Mouse (Mus musculus) CH12.LX (cell line): ENCODE results near the gene Gm10203. TPM values are rescaled to one million over a fixed set of nuclear protein-coding genes. Genes with fewer than 3 reads are reported as not detected.

Experiments used
- DNase-seq: peaks from one replicate; pipeline ENCODE4 v3.0.0-alpha.2; 2013; ENCODE audit errors: extremely low read depth
- H3K27ac ChIP-seq: 2 replicates; pipeline ENCODE4 v1.5.1; 2012; ENCODE audit warnings: low read depth, mild to moderate bottlenecking, control low read depth, moderate library complexity; ENCODE audit not compliant: insufficient read depth
- H3K27me3 ChIP-seq: replicated peaks from 2 replicates; pipeline ENCODE3; 2012; ENCODE audit warnings: inconsistent platforms
- H3K36me3 ChIP-seq, 2 experiments: replicated peaks in 1 of 2; 2 replicates each; pipeline versions ENCODE3 to v1.6.1; 2012; ENCODE audit warnings: inconsistent platforms in 1 of 2, low read length in 1 of 2, mild to moderate bottlenecking in 1 of 2, mixed read lengths in 1 of 2, moderate library complexity in 1 of 2; ENCODE audit not compliant: control insufficient read depth in 1 of 2, insufficient read depth in 1 of 2
- H3K4me1 ChIP-seq, 2 experiments: 2 replicates each; pipeline ENCODE4 v1.6.1; 2012; ENCODE audit warnings: inconsistent platforms in 1 of 2, moderate library complexity in 1 of 2; ENCODE audit not compliant: insufficient read depth in 2 of 2, control insufficient read depth in 1 of 2
- H3K4me2 ChIP-seq: 2 replicates; pipeline ENCODE4 v1.6.1; 2012; ENCODE audit warnings: low read depth, mild to moderate bottlenecking, control low read depth; ENCODE audit not compliant: poor library complexity, insufficient read depth, severe bottlenecking
- H3K4me3 ChIP-seq, 3 experiments: fragments of 150-350 bp in 1 of 3; sonication (generic) in 1 of 3; replicated peaks in 1 of 3; 2 replicates each; pipeline versions ENCODE3 to v1.5.1; 2011 to 2012; ENCODE audit warnings: low read depth in 2 of 3, low read length in 2 of 3, mild to moderate bottlenecking in 2 of 3, moderate library complexity in 2 of 3, control low read depth in 1 of 3, improper control_type of control experiment in 1 of 3, inconsistent platforms in 1 of 3, mixed read lengths in 1 of 3; ENCODE audit not compliant: poor library complexity in 1 of 3
- H3K79me2 ChIP-seq: replicated peaks from 2 replicates; pipeline ENCODE4 v1.6.1; 2012; ENCODE audit warnings: mild to moderate bottlenecking, moderate library complexity; ENCODE audit not compliant: control insufficient read depth, poor library complexity, insufficient read depth, severe bottlenecking; ENCODE audit errors: extremely low read depth
- H3K9ac ChIP-seq: 2 replicates; pipeline ENCODE4 v1.6.1; 2012; ENCODE audit warnings: low read depth, mild to moderate bottlenecking, control low read depth, moderate library complexity; ENCODE audit not compliant: insufficient read depth
- H3K9me3 ChIP-seq: replicated peaks from 2 replicates; pipeline ENCODE3; 2012; ENCODE audit warnings: low read length, inconsistent platforms, mixed read lengths
- BHLHE40 ChIP-seq: IDR thresholded peaks from 2 replicates; pipeline ENCODE4 v1.6.1; 2011; ENCODE audit warnings: mild to moderate bottlenecking, low read depth, low read length, improper control_type of control experiment
- CHD2 ChIP-seq: IDR thresholded peaks from 2 replicates; pipeline ENCODE4 v1.6.1; 2011; ENCODE audit warnings: low read length, improper control_type of control experiment
- CTCF ChIP-seq, 2 experiments: IDR thresholded peaks in 1 of 2; conservative IDR thresholded peaks in 1 of 2; 2 replicates each; pipeline ENCODE4 v1.5.1; 2011 to 2012; ENCODE audit warnings: low read depth in 2 of 2, low read length in 2 of 2, improper control_type of control experiment in 1 of 2, inconsistent platforms in 1 of 2, mild to moderate bottlenecking in 1 of 2, moderate library complexity in 1 of 2
- E2F4 ChIP-seq: IDR thresholded peaks from 2 replicates; pipeline ENCODE4 v1.6.1; 2011; ENCODE audit warnings: low read depth, low read length, improper control_type of control experiment; ENCODE audit not compliant: insufficient replicate concordance
- ELF1 ChIP-seq: IDR thresholded peaks from 2 replicates; pipeline ENCODE4 v1.6.1; 2014; ENCODE audit warnings: low read depth, mild to moderate bottlenecking, inconsistent platforms, low read length, improper control_type of control experiment
- EP300 ChIP-seq: IDR thresholded peaks from 2 replicates; pipeline ENCODE4 v1.6.1; 2011; ENCODE audit warnings: low read length, improper control_type of control experiment
- ETS1 ChIP-seq: conservative IDR thresholded peaks from 2 replicates; pipeline ENCODE4 v1.6.1; 2012; ENCODE audit warnings: low read depth, mild to moderate bottlenecking, inconsistent platforms, low read length, improper control_type of control experiment, moderate library complexity
- IRF4 ChIP-seq: IDR thresholded peaks from 2 replicates; pipeline ENCODE4 v1.6.1; 2014; ENCODE audit warnings: low read depth, mild to moderate bottlenecking, inconsistent platforms, low read length, improper control_type of control experiment
- JUN ChIP-seq: IDR thresholded peaks from 2 replicates; pipeline ENCODE4 v1.6.1; 2011; ENCODE audit warnings: low read depth, mild to moderate bottlenecking, low read length, improper control_type of control experiment, moderate library complexity; ENCODE audit not compliant: insufficient read depth
- JUND ChIP-seq: conservative IDR thresholded peaks from 2 replicates; pipeline ENCODE4 v1.6.1; 2011; ENCODE audit warnings: low read depth, low read length, improper control_type of control experiment
- KAT2A ChIP-seq: IDR thresholded peaks from 2 replicates; pipeline ENCODE4 v1.6.1; 2012; ENCODE audit warnings: low read length, improper control_type of control experiment, inconsistent platforms; ENCODE audit not compliant: insufficient replicate concordance
- MAFK ChIP-seq: IDR thresholded peaks from 2 replicates; pipeline ENCODE4 v1.6.1; 2011; ENCODE audit warnings: low read length, improper control_type of control experiment; ENCODE audit not compliant: insufficient replicate concordance
- MEF2A ChIP-seq: IDR thresholded peaks from 2 replicates; pipeline ENCODE4 v1.6.1; 2014; ENCODE audit warnings: low read depth, mild to moderate bottlenecking, inconsistent platforms, low read length, improper control_type of control experiment, borderline replicate concordance
- NELFE ChIP-seq: IDR thresholded peaks from 2 replicates; pipeline ENCODE4 v1.6.1; 2011; ENCODE audit warnings: low read depth, low read length, improper control_type of control experiment
- NRF1 ChIP-seq: IDR thresholded peaks from 2 replicates; pipeline ENCODE4 v1.6.1; 2014; ENCODE audit warnings: low read depth, mild to moderate bottlenecking, inconsistent platforms, low read length, improper control_type of control experiment, moderate library complexity
- PAX5 ChIP-seq: IDR thresholded peaks from 2 replicates; pipeline ENCODE4 v1.6.1; 2012; ENCODE audit warnings: low read length, inconsistent platforms, mixed read lengths
- POLR2A ChIP-seq: IDR thresholded peaks from 2 replicates; pipeline ENCODE4 v1.6.1; 2011; ENCODE audit warnings: low read depth, mild to moderate bottlenecking, improper control_type of control experiment, low read length
- RCOR1 ChIP-seq: conservative IDR thresholded peaks from 2 replicates; pipeline ENCODE4 v1.6.1; 2012; ENCODE audit warnings: low read depth, mild to moderate bottlenecking, inconsistent platforms, low read length, improper control_type of control experiment
- SIN3A ChIP-seq: IDR thresholded peaks from 2 replicates; pipeline ENCODE4 v1.6.1; 2012; ENCODE audit warnings: low read length, improper control_type of control experiment, inconsistent platforms
- TBP ChIP-seq: conservative IDR thresholded peaks from 2 replicates; pipeline ENCODE4 v1.6.1; 2011; ENCODE audit warnings: low read depth, low read length, improper control_type of control experiment
- UBTF ChIP-seq: IDR thresholded peaks from 2 replicates; pipeline ENCODE4 v1.6.1; 2012; ENCODE audit warnings: low read depth, mild to moderate bottlenecking, inconsistent platforms, low read length, improper control_type of control experiment, moderate library complexity
- USF1 ChIP-seq: IDR thresholded peaks from 2 replicates; pipeline ENCODE4 v1.6.1; 2014; ENCODE audit warnings: low read depth, mild to moderate bottlenecking, inconsistent platforms, low read length, improper control_type of control experiment
- USF2 ChIP-seq: conservative IDR thresholded peaks from 2 replicates; pipeline ENCODE4 v1.6.1; 2011; ENCODE audit warnings: low read depth, low read length, improper control_type of control experiment
- ZC3H11A ChIP-seq: IDR thresholded peaks from 2 replicates; pipeline ENCODE4 v1.6.1; 2012; ENCODE audit warnings: low read depth, mild to moderate bottlenecking, inconsistent platforms, low read length, improper control_type of control experiment
- ZMIZ1 ChIP-seq: IDR thresholded peaks from 2 replicates; pipeline ENCODE4 v1.6.1; 2012; ENCODE audit warnings: low read depth, mild to moderate bottlenecking, inconsistent platforms, low read length, improper control_type of control experiment
- ZNF384 ChIP-seq: IDR thresholded peaks from 2 replicates; pipeline ENCODE4 v1.6.1; 2012; ENCODE audit warnings: low read depth, low read length, improper control_type of control experiment, inconsistent platforms
- dilution Hi-C: fragments of 300-500 bp; cut with MboI; formaldehyde crosslinking; loops from 2 replicates; pipeline ENCODE4 v1.14.3; 2020; ENCODE audit warnings: low sequenced_read_pairs; ENCODE audit not compliant: extremely low pct_unique_long_range_greater_than_20kb, extremely low pct_ligation_motif_present
- in situ Hi-C: fragments of 300-500 bp; cut with MboI; formaldehyde crosslinking; loops from 3 replicates; pipeline ENCODE4 v1.14.3; 2019; ENCODE audit warnings: low sequenced_read_pairs, low pct_ligation_motif_present, low pct_unique_long_range_greater_than_20kb, mixed read lengths
- polyA plus RNA-seq: library from polyadenylated mRNA; unstranded; fragments of >175 nt; gene quantifications from 2 replicates; pipeline ENCODE4 v1.2.1, GENCODE M21; 2012; ENCODE audit warnings: low read depth; ENCODE audit not compliant: insufficient read length
- total RNA-seq, 2 experiments: library from RNA; depleted of rRNA; stranded (reverse); fragments of 300-350 nt in 1 of 2; fragments of >200 nt in 1 of 2; gene quantifications; 2 replicates each; pipeline ENCODE4 v1.2.3; 2012 to 2014

The Gm10203 gene
- total and polyA plus RNA-seq, 3 experiments: not detected

DNA sequence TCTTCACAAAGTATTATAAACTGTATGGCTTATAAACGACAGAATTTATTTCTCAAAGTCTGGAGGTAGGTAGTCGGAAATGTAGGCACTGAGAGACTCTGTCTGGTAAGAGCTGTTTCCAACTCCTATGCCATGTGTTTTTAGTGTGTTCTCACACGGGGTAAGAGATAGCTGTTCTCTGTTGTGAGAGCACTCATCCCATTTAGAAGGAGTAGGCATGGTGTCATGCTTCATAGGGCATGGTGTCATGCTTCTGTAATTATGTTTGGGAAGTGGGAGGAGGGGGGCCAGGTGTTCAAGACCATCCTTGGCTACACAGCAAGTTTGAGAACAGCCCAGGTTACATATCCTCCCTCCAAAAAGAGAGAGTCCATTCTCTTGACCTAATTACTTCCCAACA lies 22.4 kb upstream of the Gm10203 start:
- H3K4me1 ChIP-seq: no peaks in the 10 kb centered on the region
- in situ Hi-C loops: loop anchor here (25.0 kb wide), 1 partner anchor 170 kb away; the partner anchor contains the start of gene Sinhcaf
- H3K36me3 ChIP-seq: no peaks in the 10 kb centered on the region
- no peak overlapping the region for H3K27ac ChIP-seq
- no peaks in the 10 kb centered on the region for H3K79me2 ChIP-seq
- dilution Hi-C loops: no loop called here
- no peaks in the 10 kb centered on the region for H3K9me3 ChIP-seq
- no peak overlapping the region for H3K9ac ChIP-seq
- no peak for DNase-seq
- H3K4me2 ChIP-seq: no peak overlapping the region
- no peak for TF ChIP-seq JUN
- no peak for TF ChIP-seq PAX5
- no peak for TF ChIP-seq RCOR1
- no peak for TF ChIP-seq MAFK
- no peak for TF ChIP-seq CTCF (conservative IDR thresholded peaks at IDR 0.05 in 1 of 2, IDR thresholded peaks at IDR 0.05 in 1 of 2; ENCODE audit: low read depth in 2 of 2, low read length in 2 of 2)
- no peak for TF ChIP-seq UBTF
- no peak for TF ChIP-seq MEF2A
- TF ChIP-seq NELFE: no peak
- no peak for TF ChIP-seq TBP
- TF ChIP-seq EP300: no peak
- no peak for TF ChIP-seq E2F4
- TF ChIP-seq ZMIZ1: no peak
- no peak for TF ChIP-seq CHD2
- no peak for TF ChIP-seq IRF4
- TF ChIP-seq ZNF384: no peak
- no peak for TF ChIP-seq SIN3A
- TF ChIP-seq ETS1: no peak
- TF ChIP-seq ZC3H11A: no peak
- TF ChIP-seq BHLHE40: no peak
- no peak for TF ChIP-seq JUND
- no peaks in the 10 kb centered on the region for H3K27me3 ChIP-seq
- no peak overlapping the region for H3K4me3 ChIP-seq

DNA sequence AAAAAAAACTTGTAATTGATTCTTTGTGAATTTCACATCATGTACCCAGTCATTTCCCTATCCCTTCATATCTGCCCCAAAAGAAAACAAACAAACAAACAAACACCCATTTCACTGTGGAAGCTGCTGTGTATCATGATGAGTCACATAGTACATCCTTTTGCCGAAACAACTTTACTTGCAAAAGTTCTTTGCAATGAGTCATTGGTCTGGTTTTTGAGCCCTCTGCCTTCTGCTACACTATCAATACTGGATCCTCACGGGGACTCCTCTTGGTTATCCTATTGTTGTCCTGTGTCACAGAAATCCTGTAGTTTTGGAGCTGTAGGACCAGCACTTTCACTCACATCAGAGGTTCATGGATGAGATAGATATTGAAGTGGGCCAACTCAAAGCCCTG lies 21.1 kb upstream of the Gm10203 start:
- in situ Hi-C loops: loop anchor here (25.0 kb wide), 1 partner anchor 172 kb away; the partner anchor contains the start of gene Sinhcaf
- H3K27ac ChIP-seq: no peak overlapping the region
- TF ChIP-seq ELF1: no peak
- TF ChIP-seq MEF2A: no peak
- no peak for TF ChIP-seq KAT2A
- TF ChIP-seq MAFK: no peak
- no peak for TF ChIP-seq USF1
- no peak for TF ChIP-seq NRF1
- TF ChIP-seq POLR2A: no peak
- no peak for TF ChIP-seq USF2
- TF ChIP-seq RCOR1: no peak
- TF ChIP-seq, all 38 proteins: peak for 0
- Histone ChIP-seq H3K4me2 (no peak overlapping the region), H3K27me3 (no peaks in the 10 kb centered on the region), H3K4me3 (no peak overlapping the region), H3K9ac (no peak overlapping the region), H3K79me2 (no peaks in the 10 kb centered on the region), H3K4me1 (no peaks in the 10 kb centered on the region), H3K36me3 (no peaks in the 10 kb centered on the region), H3K9me3 (no peaks in the 10 kb centered on the region)
- dilution Hi-C loops: no loop called here
- DNase-seq: no peak
